Mouse (Mus musculus) spleen, adult 2 months (tissue): Measurements from ENCODE around the gene Bco2.

ENCODE experiments used
- CTCF ChIP-seq: fragments of 200-500 bp; IDR thresholded peaks from 2 replicates; pipeline ENCODE4 v1.5.1; 2011; ENCODE audit warnings: mild to moderate bottlenecking, inconsistent platforms; ENCODE audit not compliant: insufficient read depth, insufficient read length, insufficient replicate concordance; ENCODE audit errors: extremely low read depth
- POLR2A ChIP-seq: fragments of 200-500 bp; IDR thresholded peaks from 2 replicates; pipeline ENCODE4 v1.6.1; 2011; ENCODE audit warnings: low read depth, low read length, inconsistent platforms

DNA sequence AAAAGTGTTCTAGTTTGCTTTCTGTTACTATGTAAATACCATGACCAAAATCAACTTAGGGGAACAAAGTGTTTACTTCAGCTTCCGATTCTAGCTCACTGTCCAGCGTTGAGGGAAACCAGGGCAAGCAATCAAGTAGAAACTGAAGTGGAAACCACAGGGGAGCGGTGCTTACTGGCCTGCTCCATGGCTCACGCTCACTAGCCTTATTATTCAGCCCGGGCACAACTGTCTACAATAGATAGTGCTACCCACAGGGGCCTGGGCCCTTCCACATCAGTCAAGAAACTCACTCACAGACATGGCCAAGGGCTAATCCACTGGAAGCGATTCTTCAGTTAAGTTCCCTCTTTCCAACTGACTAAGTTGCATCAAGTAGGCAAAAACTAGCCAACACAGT lies 46.6 kb upstream of the Bco2 start:
- TF ChIP-seq CTCF (no peak), POLR2A (no peak)
